Mouse (Mus musculus): ENCODE results near the gene Iqsec1. TPM values are rescaled to one million over a fixed set of nuclear protein-coding genes. Genes with fewer than 3 reads are reported as not detected.

The Iqsec1 gene
- total and polyA plus RNA-seq, 2 experiments = 8.9 to 69.3 TPM

GRCm38 (mm10) chr6:90734806-90735205 lies 253.7 kb downstream of the Iqsec1 start:
- no peak for TF ChIP-seq CTCF (IDR thresholded peaks at IDR 0.05; ENCODE audit: low read depth, low read length)
- no peak for TF ChIP-seq POLR2A (IDR thresholded peaks at IDR 0.05; ENCODE audit: extremely low read depth, insufficient read depth, low read length)
- Histone ChIP-seq H3K79me2 (ENCODE audit: control insufficient read depth, insufficient read depth, low read length) (peaks cover 4% of the 10 kb centered on the region; the same call in 1 of the 2 replicates), H3K9ac (ENCODE audit: low read depth, low read length) (no peak overlapping the region), H3K36me3 (ENCODE audit: control insufficient read depth, insufficient read depth, low read length) (no peaks in the 10 kb centered on the region), H3K27me3 (ENCODE audit: control insufficient read depth, insufficient read depth, low read length) (no peaks in the 10 kb centered on the region), H3K4me3 (ENCODE audit: insufficient read depth, low read depth, low read length) (no peak overlapping the region), H3K4me1 (ENCODE audit: control insufficient read depth, insufficient read depth, low read length) (peaks cover 7% of the 10 kb centered on the region; the same call in 1 of the 2 replicates), H3K27ac (replicated peaks; ENCODE audit: insufficient read depth, low read depth, low read length) (no peak overlapping the region)
- no peak for DNase-seq (ENCODE audit: extremely low read depth, low read depth, low spot score)

- Histone ChIP-seq H3K4me1 (ENCODE audit: control insufficient read depth, insufficient read depth, low read length) (peaks cover 6% of the 10 kb centered on the region; the same call in 1 of the 2 replicates), H3K4me3 (ENCODE audit: insufficient read depth, low read depth, low read length) (no peak overlapping the region), H3K79me2 (ENCODE audit: control insufficient read depth, insufficient read depth, low read length) (peaks cover 11% of the 10 kb centered on the region; the same call in 1 of the 2 replicates), H3K27me3 (ENCODE audit: control insufficient read depth, insufficient read depth, low read length) (no peaks in the 10 kb centered on the region), H3K27ac (replicated peaks; ENCODE audit: insufficient read depth, low read depth, low read length) (no peak overlapping the region), H3K9ac (ENCODE audit: low read depth, low read length) (no peak overlapping the region), H3K36me3 (ENCODE audit: control insufficient read depth, insufficient read depth, low read length) (no peaks in the 10 kb centered on the region)
- WGBS = 23% methylated on average over 4 of the region's 4 CpGs
- no peak for DNase-seq (ENCODE audit: extremely low read depth, low read depth, low spot score)
- TF ChIP-seq POLR2A (IDR thresholded peaks at IDR 0.05; ENCODE audit: extremely low read depth, insufficient read depth, low read length) (no peak), CTCF (IDR thresholded peaks at IDR 0.05; ENCODE audit: low read depth, low read length) (no peak)
These were observed 257.2 kb downstream of the Iqsec1 start for GRCm38 (mm10) chr6:90731327-90731726.

GRCm38 (mm10) chr6:90729829-90730228 lies 258.7 kb downstream of the Iqsec1 start:
- H3K27me3 ChIP-seq (ENCODE audit: control insufficient read depth, insufficient read depth, low read length) = no peaks in the 10 kb centered on the region
- no peaks in the 10 kb centered on the region for H3K36me3 ChIP-seq (ENCODE audit: control insufficient read depth, insufficient read depth, low read length)
- no peak for DNase-seq (ENCODE audit: extremely low read depth, low read depth, low spot score)
- no peak overlapping the region for H3K4me3 ChIP-seq (ENCODE audit: insufficient read depth, low read depth, low read length)
- H3K9ac ChIP-seq (ENCODE audit: low read depth, low read length) = no peak overlapping the region
- 33% methylated on average over 5 of the region's 5 CpGs for WGBS
- no peak overlapping the region for H3K27ac ChIP-seq (replicated peaks; ENCODE audit: insufficient read depth, low read depth, low read length)
- H3K4me1 ChIP-seq (ENCODE audit: control insufficient read depth, insufficient read depth, low read length) = peaks cover 2% of the 10 kb centered on the region; the same call in 1 of the 2 replicates
- TF ChIP-seq CTCF (IDR thresholded peaks at IDR 0.05; ENCODE audit: low read depth, low read length) (no peak), POLR2A (IDR thresholded peaks at IDR 0.05; ENCODE audit: extremely low read depth, insufficient read depth, low read length) (no peak)
- H3K79me2 ChIP-seq (ENCODE audit: control insufficient read depth, insufficient read depth, low read length) = peaks cover 17% of the 10 kb centered on the region; the same call in 1 of the 2 replicates

GRCm38 (mm10) chr6:90728491-90728931 lies 260.0 kb downstream of the Iqsec1 start:
- Histone ChIP-seq H3K27ac (replicated peaks; ENCODE audit: insufficient read depth, low read depth, low read length) (no peak overlapping the region), H3K9ac (ENCODE audit: low read depth, low read length) (no peak overlapping the region), H3K4me3 (ENCODE audit: insufficient read depth, low read depth, low read length) (no peak overlapping the region), H3K79me2 (ENCODE audit: control insufficient read depth, insufficient read depth, low read length) (peaks cover 17% of the 10 kb centered on the region; the same call in 1 of the 2 replicates), H3K27me3 (ENCODE audit: control insufficient read depth, insufficient read depth, low read length) (no peaks in the 10 kb centered on the region), H3K4me1 (ENCODE audit: control insufficient read depth, insufficient read depth, low read length) (peaks cover 2% of the 10 kb centered on the region; the same call in 1 of the 2 replicates), H3K36me3 (ENCODE audit: control insufficient read depth, insufficient read depth, low read length) (no peaks in the 10 kb centered on the region)
- DNase-seq (ENCODE audit: extremely low read depth, low read depth, low spot score) = peak; percentile 51
- 6% methylated on average over 1 of the region's 1 CpGs for WGBS
- TF ChIP-seq POLR2A (IDR thresholded peaks at IDR 0.05; ENCODE audit: extremely low read depth, insufficient read depth, low read length) (no peak), CTCF (IDR thresholded peaks at IDR 0.05; ENCODE audit: low read depth, low read length) (peak; percentile 100)

- Histone ChIP-seq H3K27me3 (ENCODE audit: control insufficient read depth, insufficient read depth, low read length) (no peaks in the 10 kb centered on the region), H3K4me3 (ENCODE audit: insufficient read depth, low read depth, low read length) (no peak overlapping the region), H3K79me2 (ENCODE audit: control insufficient read depth, insufficient read depth, low read length) (peaks cover 17% of the 10 kb centered on the region; the same call in 1 of the 2 replicates), H3K4me1 (ENCODE audit: control insufficient read depth, insufficient read depth, low read length) (peaks cover 2% of the 10 kb centered on the region; the same call in 1 of the 2 replicates), H3K27ac (replicated peaks; ENCODE audit: insufficient read depth, low read depth, low read length) (no peak overlapping the region), H3K9ac (ENCODE audit: low read depth, low read length) (no peak overlapping the region), H3K36me3 (ENCODE audit: control insufficient read depth, insufficient read depth, low read length) (no peaks in the 10 kb centered on the region)
- WGBS = 87% methylated on average over 3 of the region's 3 CpGs
- TF ChIP-seq POLR2A (IDR thresholded peaks at IDR 0.05; ENCODE audit: extremely low read depth, insufficient read depth, low read length) = no peak
- TF ChIP-seq CTCF (IDR thresholded peaks at IDR 0.05; ENCODE audit: low read depth, low read length) = no peak
- DNase-seq (ENCODE audit: extremely low read depth, low read depth, low spot score) = no peak
These were observed 260.7 kb downstream of the Iqsec1 start for GRCm38 (mm10) chr6:90727826-90728225.

GRCm38 (mm10) chr6:90726711-90727122 lies 261.8 kb downstream of the Iqsec1 start:
- no peaks in the 10 kb centered on the region for H3K36me3 ChIP-seq (ENCODE audit: control insufficient read depth, insufficient read depth, low read length)

More at GRCm38 (mm10) chr6:90726711-90727122, 261.8 kb downstream of the Iqsec1 start:
- Histone ChIP-seq H3K27ac (replicated peaks; ENCODE audit: insufficient read depth, low read depth, low read length) (no peak overlapping the region), H3K27me3 (ENCODE audit: control insufficient read depth, insufficient read depth, low read length) (no peaks in the 10 kb centered on the region), H3K4me3 (ENCODE audit: insufficient read depth, low read depth, low read length) (no peak overlapping the region), H3K4me1 (ENCODE audit: control insufficient read depth, insufficient read depth, low read length) (peaks cover 2% of the 10 kb centered on the region; the same call in 1 of the 2 replicates), H3K9ac (ENCODE audit: low read depth, low read length) (no peak overlapping the region), H3K79me2 (ENCODE audit: control insufficient read depth, insufficient read depth, low read length) (peaks cover 17% of the 10 kb centered on the region; the same call in 1 of the 2 replicates)
- peak; percentile 45 for DNase-seq (ENCODE audit: extremely low read depth, low read depth, low spot score)
- WGBS = 58% methylated on average over 2 of the region's 2 CpGs
- no peak for TF ChIP-seq POLR2A (IDR thresholded peaks at IDR 0.05; ENCODE audit: extremely low read depth, insufficient read depth, low read length)
- TF ChIP-seq CTCF (IDR thresholded peaks at IDR 0.05; ENCODE audit: low read depth, low read length) = no peak
